Mouse (Mus musculus): Measurements from ENCODE around the gene Tmem185b. TPM values are rescaled to one million over a fixed set of nuclear protein-coding genes. Genes with fewer than 3 reads are reported as not detected.

Tmem185b gene
- polyA plus RNA-seq, 1 experiment from 2014 or later, result 11.6 TPM

GRCm38 (mm10) chr1:119523369-119523768 lies 2.6 kb upstream of the Tmem185b start:
- Histone ChIP-seq H3K36me3 (peaks cover 18% of the 10 kb centered on the region), H3K27me3 (replicated peaks) (no peaks in the 10 kb centered on the region), H3K9ac (no peak overlapping the region), H3K27ac (no peak overlapping the region), H3K4me2 (no peak overlapping the region), H3K4me1 (peaks cover 42% of the 10 kb centered on the region), H3K9me3 (replicated peaks) (no peaks in the 10 kb centered on the region), H3K4me3 (no peak overlapping the region)
- WGBS (ENCODE audit: insufficient replicate concordance), result 69% methylated on average over 7 of the region's 7 CpGs
- ATAC-seq, result no peak

- H3K27ac ChIP-seq, result no peak overlapping the region
Observed at GRCm38 (mm10) chr1:119523826-119524225, 2.1 kb upstream of the Tmem185b start.

GRCm38 (mm10) chr1:119525004-119525444 lies 936 bp upstream of the Tmem185b start:
- H3K4me3 ChIP-seq, result peak overlapping the region; percentile 70
- no peaks in the 10 kb centered on the region for H3K27me3 ChIP-seq (replicated peaks)
- H3K27ac ChIP-seq, result no peak overlapping the region
- peak overlapping the region; percentile 70; the same call in 1 of the 2 replicates for H3K9ac ChIP-seq
- 21% methylated on average over 5 of the region's 5 CpGs for WGBS (ENCODE audit: insufficient replicate concordance)
- H3K4me2 ChIP-seq, result peak overlapping the region; percentile 93
- 0 out of 2 replicates have a peak, but pooled peaks cover 5% of the 10 kb centered on the region for H3K9me3 ChIP-seq (replicated peaks)
- peaks cover 30% of the 10 kb centered on the region for H3K36me3 ChIP-seq
- H3K4me1 ChIP-seq, result peaks cover 42% of the 10 kb centered on the region
- ATAC-seq, result no peak

More at GRCm38 (mm10) chr1:119523826-119524225, 2.1 kb upstream of the Tmem185b start:
- Histone ChIP-seq H3K4me3 (no peak overlapping the region), H3K9ac (no peak overlapping the region), H3K36me3 (peaks cover 22% of the 10 kb centered on the region), H3K4me2 (no peak overlapping the region), H3K27me3 (replicated peaks) (no peaks in the 10 kb centered on the region), H3K9me3 (replicated peaks) (0 out of 2 replicates have a peak, but pooled peaks cover 1% of the 10 kb centered on the region), H3K4me1 (peaks cover 42% of the 10 kb centered on the region)
- ATAC-seq, result no peak
- WGBS (ENCODE audit: insufficient replicate concordance), result 91% methylated on average over 7 of the region's 7 CpGs

- H3K27me3 ChIP-seq (replicated peaks), result no peaks in the 10 kb centered on the region
- H3K36me3 ChIP-seq, result peaks cover 30% of the 10 kb centered on the region
- H3K4me2 ChIP-seq, result no peak overlapping the region
- peaks cover 18% of the 10 kb centered on the region for H3K4me1 ChIP-seq
- no peak for ATAC-seq
- WGBS (ENCODE audit: insufficient replicate concordance), result 80% methylated on average over 13 of the region's 13 CpGs
- H3K27ac ChIP-seq, result no peak overlapping the region
- H3K9me3 ChIP-seq (replicated peaks), result 0 out of 2 replicates have a peak, but pooled peaks cover 5% of the 10 kb centered on the region
- H3K4me3 ChIP-seq, result no peak overlapping the region
- H3K9ac ChIP-seq, result no peak overlapping the region
Observed at GRCm38 (mm10) chr1:119530941-119531340, 5.0 kb downstream of the Tmem185b start.

- 0 out of 2 replicates have a peak, but pooled peaks have one; percentile 33 for ATAC-seq
- H3K27me3 ChIP-seq (replicated peaks), result no peaks in the 10 kb centered on the region
- 85% methylated on average over 6 of the region's 6 CpGs for WGBS (ENCODE audit: insufficient replicate concordance)
- H3K27ac ChIP-seq, result no peak overlapping the region
- no peak overlapping the region for H3K4me2 ChIP-seq
- H3K9me3 ChIP-seq (replicated peaks), result 0 out of 2 replicates have a peak, but pooled peaks cover 5% of the 10 kb centered on the region
- peaks cover 5% of the 10 kb centered on the region for H3K4me1 ChIP-seq
- no peak overlapping the region for H3K9ac ChIP-seq
- peaks cover 24% of the 10 kb centered on the region for H3K36me3 ChIP-seq
- H3K4me3 ChIP-seq, result no peak overlapping the region
Observed at GRCm38 (mm10) chr1:119532165-119532564, 6.2 kb downstream of the Tmem185b start.

- Histone ChIP-seq H3K27ac (no peak overlapping the region), H3K27me3 (replicated peaks) (no peaks in the 10 kb centered on the region), H3K9me3 (replicated peaks) (0 out of 2 replicates have a peak, but pooled peaks cover 5% of the 10 kb centered on the region), H3K9ac (no peak overlapping the region), H3K4me3 (no peak overlapping the region), H3K4me2 (no peak overlapping the region), H3K4me1 (no peaks in the 10 kb centered on the region), H3K36me3 (peaks cover 13% of the 10 kb centered on the region)
- WGBS (ENCODE audit: insufficient replicate concordance), result 72% methylated on average over 18 of the region's 18 CpGs
- 0 out of 2 replicates have a peak, but pooled peaks have one; percentile 8 for ATAC-seq
Observed at GRCm38 (mm10) chr1:119533093-119533805, 7.3 kb downstream of the Tmem185b start.

- no peak for ATAC-seq
- WGBS (ENCODE audit: insufficient replicate concordance), result 52% methylated on average over 5 of the region's 5 CpGs
- no peaks in the 10 kb centered on the region for H3K4me1 ChIP-seq
- no peaks in the 10 kb centered on the region for H3K27me3 ChIP-seq (replicated peaks)
- H3K4me3 ChIP-seq, result no peak overlapping the region
- no peak overlapping the region for H3K9ac ChIP-seq
- H3K4me2 ChIP-seq, result no peak overlapping the region
- peaks cover 2% of the 10 kb centered on the region for H3K36me3 ChIP-seq
- no peaks in the 10 kb centered on the region for H3K9me3 ChIP-seq (replicated peaks)
- H3K27ac ChIP-seq, result no peak overlapping the region
Observed at GRCm38 (mm10) chr1:119534341-119534740, 8.4 kb downstream of the Tmem185b start.

- no peak overlapping the region for H3K27ac ChIP-seq
- H3K36me3 ChIP-seq, result no peaks in the 10 kb centered on the region
- no peaks in the 10 kb centered on the region for H3K4me1 ChIP-seq
- no peaks in the 10 kb centered on the region for H3K27me3 ChIP-seq (replicated peaks)
- 67% methylated on average over 2 of the region's 2 CpGs for WGBS (ENCODE audit: insufficient replicate concordance)
- no peak overlapping the region for H3K4me2 ChIP-seq
- ATAC-seq, result no peak
- no peak overlapping the region for H3K9ac ChIP-seq
- no peaks in the 10 kb centered on the region for H3K9me3 ChIP-seq (replicated peaks)
- no peak overlapping the region for H3K4me3 ChIP-seq
Observed at GRCm38 (mm10) chr1:119536122-119536521, 10.2 kb downstream of the Tmem185b start.

- 73% methylated on average over 6 of the region's 6 CpGs for WGBS (ENCODE audit: insufficient replicate concordance)
- no peak for ATAC-seq
- no peak overlapping the region for H3K27ac ChIP-seq
Observed at GRCm38 (mm10) chr1:119537651-119538050, 11.7 kb downstream of the Tmem185b start.

GRCm38 (mm10) chr1:119539252-119539651 lies 13.3 kb downstream of the Tmem185b start:
- ATAC-seq, result no peak
- H3K4me3 ChIP-seq, result no peak overlapping the region
- no peaks in the 10 kb centered on the region for H3K9me3 ChIP-seq (replicated peaks)
- no peak overlapping the region for H3K27ac ChIP-seq
- H3K4me1 ChIP-seq, result peaks cover under 1% of the 10 kb centered on the region
- no peak overlapping the region for H3K9ac ChIP-seq
- no peaks in the 10 kb centered on the region for H3K27me3 ChIP-seq (replicated peaks)
- 50% methylated on average over 2 of the region's 2 CpGs for WGBS (ENCODE audit: insufficient replicate concordance)
- no peak overlapping the region for H3K4me2 ChIP-seq
- no peaks in the 10 kb centered on the region for H3K36me3 ChIP-seq

More at GRCm38 (mm10) chr1:119537651-119538050, 11.7 kb downstream of the Tmem185b start:
- H3K4me1 ChIP-seq, result no peaks in the 10 kb centered on the region
- no peak overlapping the region for H3K4me2 ChIP-seq
- H3K27me3 ChIP-seq (replicated peaks), result no peaks in the 10 kb centered on the region
- H3K9me3 ChIP-seq (replicated peaks), result no peaks in the 10 kb centered on the region
- no peak overlapping the region for H3K4me3 ChIP-seq
- no peak overlapping the region for H3K9ac ChIP-seq
- no peaks in the 10 kb centered on the region for H3K36me3 ChIP-seq

GRCm38 (mm10) chr1:119540836-119541557 lies 15.0 kb downstream of the Tmem185b start:
- H3K9me3 ChIP-seq (replicated peaks), result no peaks in the 10 kb centered on the region
- no peak overlapping the region for H3K4me3 ChIP-seq
- WGBS (ENCODE audit: insufficient replicate concordance), result 77% methylated on average over 9 of the region's 9 CpGs
- no peak overlapping the region for H3K9ac ChIP-seq
- no peaks in the 10 kb centered on the region for H3K27me3 ChIP-seq (replicated peaks)
- peak; percentile 33 for ATAC-seq
- H3K4me1 ChIP-seq, result peaks cover 18% of the 10 kb centered on the region
- H3K4me2 ChIP-seq, result no peak overlapping the region
- H3K27ac ChIP-seq, result peak overlapping the region; percentile 62; the same call in 1 of the 2 replicates
- no peaks in the 10 kb centered on the region for H3K36me3 ChIP-seq

- Histone ChIP-seq H3K9me3 (replicated peaks) (no peaks in the 10 kb centered on the region), H3K9ac (no peak overlapping the region), H3K27ac (peak overlapping the region; percentile 62; the same call in 1 of the 2 replicates), H3K4me3 (no peak overlapping the region), H3K4me1 (peaks cover 19% of the 10 kb centered on the region), H3K27me3 (replicated peaks) (no peaks in the 10 kb centered on the region), H3K4me2 (no peak overlapping the region), H3K36me3 (0 out of 2 replicates have a peak, but pooled peaks cover under 1% of the 10 kb centered on the region)
- WGBS (ENCODE audit: insufficient replicate concordance), result 52% methylated on average over 2 of the region's 3 CpGs
- ATAC-seq, result no peak
Observed at GRCm38 (mm10) chr1:119541570-119541969, 15.6 kb downstream of the Tmem185b start.

All from liver, embryonic 12.5 days (tissue).